In genomic region chr14:7826151-7826937, GRCm38 (mm10) we compare ENCODE assay signal across 9 mouse cellular contexts. TPM values are rescaled to one million over a fixed set of nuclear protein-coding genes. Genes with fewer than 3 reads are reported as not detected.
A peak's percentile ranks its signal among the peaks of the same experiment; 100 is the strongest.
DNase-seq lines count a peak whose midpoint lies in the region; ATAC-seq and TF ChIP-seq lines count a peak whose summit lies in the region.
"Had no signal": no experiment of that assay in that cellular context is flagged by ENCODE, and none has a peak within 500 bp of the region (broad histone marks: within the 10 kb centered on the region; RNA-seq: fewer than 3 reads in every experiment).

No protein-coding gene starts in this region.

- ATAC-seq in hindbrain, embryonic 11.5 days (ENCODE audit: low FRiP score) = peak; percentile 47; the same call in 1 of the 2 replicates
- ATAC-seq in limb, embryonic 14.5 days (ENCODE audit: low FRiP score, low read depth) = peak; percentile 54
- ATAC-seq in neural tube, embryonic 15.5 days (ENCODE audit: low FRiP score) = 0 out of 2 replicates have a peak, but pooled peaks have one; percentile 25

- TF ChIP-seq POLR2A in embryonic fibroblast, embryonic 13.5 days (IDR thresholded peaks at IDR 0.05; ENCODE audit: low read depth, low read length) = no peak
- TF ChIP-seq POLR2A in limb, embryonic 14.5 days (IDR thresholded peaks at IDR 0.05; ENCODE audit: borderline replicate concordance, extremely low read depth, insufficient read depth, insufficient read length) = no peak

- WGBS in hindbrain, embryonic 11.5 days = 36% methylated on average over 10 of the region's 10 CpGs
- 28% methylated on average over 10 of the region's 10 CpGs for WGBS in limb, embryonic 14.5 days
- WGBS in neural tube, embryonic 15.5 days = 24% methylated on average over 10 of the region's 10 CpGs

- no peaks in the 10 kb centered on the region for H3K36me3 ChIP-seq in hindbrain, embryonic 11.5 days (ENCODE audit: control insufficient read depth, insufficient read depth, low read length)
- 0 out of 2 replicates have a peak, but pooled peaks cover 2% of the 10 kb centered on the region for H3K36me3 ChIP-seq in limb, embryonic 14.5 days (ENCODE audit: control insufficient read depth, insufficient read depth, low read length)
- no peaks in the 10 kb centered on the region for H3K36me3 ChIP-seq in neural tube, embryonic 15.5 days

- H3K4me1 ChIP-seq in embryonic fibroblast, embryonic 13.5 days (ENCODE audit: control insufficient read depth, insufficient read depth, low read length) = peaks cover 37% of the 10 kb centered on the region
- H3K4me1 ChIP-seq in hindbrain, embryonic 11.5 days (replicated peaks; ENCODE audit: control insufficient read depth, insufficient read depth, low read length) = peaks cover 4% of the 10 kb centered on the region; the same call in 1 of the 2 replicates
- H3K4me1 ChIP-seq in limb, embryonic 14.5 days (ENCODE audit: control insufficient read depth, insufficient read depth, low read length) = peaks cover 56% of the 10 kb centered on the region
- peaks cover 41% of the 10 kb centered on the region for H3K4me1 ChIP-seq in neural tube, embryonic 15.5 days

- no peak overlapping the region for H3K4me2 ChIP-seq in hindbrain, embryonic 11.5 days (replicated peaks; ENCODE audit: low read depth, low read length)
- no peak overlapping the region; the same call in none of the 2 replicates for H3K4me2 ChIP-seq in limb, embryonic 14.5 days (replicated peaks; ENCODE audit: low read depth, low read length, severe bottlenecking)
- H3K4me2 ChIP-seq in neural tube, embryonic 15.5 days = peak overlapping the region; percentile 3; the same call in 1 of the 2 replicates

- DNase-seq in heart, adult 11 months = peak; percentile 96
- no peak for DNase-seq in heart, postnatal 25 days (ENCODE audit: low spot score)
- peak; percentile 27 for DNase-seq in hindbrain, embryonic 11.5 days (ENCODE audit: low spot score)
- DNase-seq in limb, embryonic 14.5 days (ENCODE audit: low spot score) = peak; percentile 71
- no peak for DNase-seq in gastrocnemius, postnatal 10 days
- DNase-seq in cerebellum, adult 18-20 months = no peak

- no peak for TF ChIP-seq CTCF in embryonic fibroblast, embryonic 13.5 days (IDR thresholded peaks at IDR 0.05; ENCODE audit: borderline replicate concordance, insufficient read depth, low read length)

- H3K27me3 ChIP-seq in hindbrain, embryonic 11.5 days (ENCODE audit: control insufficient read depth, insufficient read depth, low read length) = no peaks in the 10 kb centered on the region
- H3K27me3 ChIP-seq in limb, embryonic 14.5 days (ENCODE audit: control insufficient read depth, insufficient read depth, low read length) = no peaks in the 10 kb centered on the region
- no peaks in the 10 kb centered on the region for H3K27me3 ChIP-seq in neural tube, embryonic 15.5 days (replicated peaks)

- H3K9ac ChIP-seq in hindbrain, embryonic 11.5 days (ENCODE audit: low read depth, low read length) = 0 out of 2 replicates have a peak overlapping the region, but pooled peaks have one; percentile 11
- H3K9ac ChIP-seq in limb, embryonic 14.5 days (ENCODE audit: low read depth, low read length, severe bottlenecking) = no peak overlapping the region
- no peak overlapping the region for H3K9ac ChIP-seq in neural tube, embryonic 15.5 days (replicated peaks)

- no peaks in the 10 kb centered on the region for H3K9me3 ChIP-seq in hindbrain, embryonic 11.5 days (ENCODE audit: control insufficient read depth, low read length)
- H3K9me3 ChIP-seq in limb, embryonic 14.5 days (ENCODE audit: control insufficient read depth, low read length) = peaks cover 5% of the 10 kb centered on the region; the same call in 1 of the 2 replicates
- no peaks in the 10 kb centered on the region for H3K9me3 ChIP-seq in neural tube, embryonic 15.5 days (replicated peaks)

- no peak overlapping the region for H3K4me3 ChIP-seq in embryonic fibroblast, embryonic 13.5 days (ENCODE audit: insufficient read depth, low read length)
- no peak overlapping the region for H3K4me3 ChIP-seq in hindbrain, embryonic 11.5 days (ENCODE audit: low read depth, low read length)
- H3K4me3 ChIP-seq in limb, embryonic 14.5 days (replicated peaks; ENCODE audit: low read length) = no peak overlapping the region
- H3K4me3 ChIP-seq in neural tube, embryonic 15.5 days (replicated peaks) = no peak overlapping the region

- peak overlapping the region; percentile 96 for H3K27ac ChIP-seq in embryonic fibroblast, embryonic 13.5 days (ENCODE audit: insufficient read depth, low read length)
- peak overlapping the region; percentile 42; the same call in 1 of the 2 replicates for H3K27ac ChIP-seq in hindbrain, embryonic 11.5 days (ENCODE audit: low read depth, low read length)
- peak overlapping the region; percentile 88 for H3K27ac ChIP-seq in limb, embryonic 14.5 days (replicated peaks; ENCODE audit: low read depth, low read length)
- peak overlapping the region; percentile 56 for H3K27ac ChIP-seq in neural tube, embryonic 15.5 days (replicated peaks)

- intact Hi-C loops in heart, postnatal 25 days (cut with DNase I) = loop anchor here (2.0 kb wide), 1 partner anchor 16 kb away; no protein-coding TSS in a partner anchor

RNA-seq across cellular contexts. Expression of gene Flnb, which starts 8.6 kb away (rescaled TPM):
- 10 to 100 TPM; 21.9 to 27.7 TPM for total RNA-seq in heart, postnatal 25 days (2021)
- polyA plus RNA-seq in embryonic fibroblast, embryonic 13.5 days (2011; ENCODE audit: insufficient read length, low read depth, missing spikeins) = 190 and 401 TPM in 2 replicates
- polyA plus RNA-seq in hindbrain, embryonic 11.5 days (2014; fragmentation: Nextera tagmentation; extraction: Ambion mirVana) = 12.9 and 16.5 TPM in 2 replicates
- polyA plus RNA-seq in limb, embryonic 14.5 days (2012; rRNA removed) = 58.7 and 65.2 TPM in 2 replicates
- 39.4 and 46.5 TPM in 2 replicates for polyA plus RNA-seq in limb, embryonic 14.5 days (2014; fragmentation: Nextera tagmentation; extraction: Ambion mirVana)
- polyA plus RNA-seq in neural tube, embryonic 15.5 days (2015; fragmentation: Nextera tagmentation; extraction: Ambion mirVana) = 6.8 and 14.6 TPM in 2 replicates
- 10 to 100 TPM; 29.5 to 30.8 TPM for total RNA-seq in gastrocnemius, postnatal 10 days (2021)

RNA-seq across cellular contexts. Expression of gene Gm26661, which starts 35.0 kb away (rescaled TPM):
- not detected for total RNA-seq in heart, postnatal 25 days (2021)
- polyA plus RNA-seq in embryonic fibroblast, embryonic 13.5 days (2011; ENCODE audit: insufficient read length, low read depth, missing spikeins) = not detected in 2 replicates
- not detected in 2 replicates for polyA plus RNA-seq in hindbrain, embryonic 11.5 days (2014; fragmentation: Nextera tagmentation; extraction: Ambion mirVana)
- not detected in 2 replicates for polyA plus RNA-seq in limb, embryonic 14.5 days (2012; rRNA removed)
- not detected in 2 replicates for polyA plus RNA-seq in limb, embryonic 14.5 days (2014; fragmentation: Nextera tagmentation; extraction: Ambion mirVana)
- polyA plus RNA-seq in neural tube, embryonic 15.5 days (2015; fragmentation: Nextera tagmentation; extraction: Ambion mirVana) = not detected in 2 replicates
- not detected for total RNA-seq in gastrocnemius, postnatal 10 days (2021)
- total RNA-seq: left cerebral cortex, postnatal 10 days had no signal

Comparison
In these comparisons a context has a peak if more than half of its experiments do, and no peak if none do; other contexts are left out.
1. DNase-seq: peak in heart, adult 11 months (single experiment), hindbrain, embryonic 11.5 days (single experiment) and limb, embryonic 14.5 days (single experiment); none in heart, postnatal 25 days (single experiment), gastrocnemius, postnatal 10 days (single experiment) and cerebellum, adult 18-20 months (0 of 2).
2. H3K27ac ChIP-seq: peak in every context shown above with its lines; median percentile 96 in embryonic fibroblast, embryonic 13.5 days; 88 in limb, embryonic 14.5 days; 56 in neural tube, embryonic 15.5 days; 42 in hindbrain, embryonic 11.5 days.
3. Peak in every context shown above with its lines, with median percentiles within 50 percentile points of each other: ATAC-seq.